Mouse (Mus musculus) heart, adult 2 months (tissue): ENCODE results near the gene Ntf3.

Source experiments
- CTCF ChIP-seq: fragments of 200-600 bp; IDR thresholded peaks from 2 replicates; pipeline ENCODE4 v1.8.1; 2022; ENCODE audit warnings: antibody characterized with exemption, mild to moderate bottlenecking, moderate library complexity
- EP300 ChIP-seq: fragments of 200-500 bp; IDR thresholded peaks from 2 replicates; pipeline ENCODE4 v1.6.1; 2011; ENCODE audit warnings: low read depth, low read length, control low read depth; ENCODE audit not compliant: insufficient read depth
- POLR2A ChIP-seq: fragments of 200-500 bp; IDR thresholded peaks from 2 replicates; pipeline ENCODE4 v1.6.1; 2011; ENCODE audit warnings: mild to moderate bottlenecking, low read depth, low read length, control low read depth; ENCODE audit not compliant: insufficient read depth

GRCm38 (mm10) chr6:126108771-126109170 lies 57.9 kb downstream of the Ntf3 start:
- TF ChIP-seq CTCF, result no peak
- TF ChIP-seq EP300, result no peak
- no peak for TF ChIP-seq POLR2A
